Mouse (Mus musculus): ENCODE data around the gene Smcr8.
"Not testable (repeated sequence)": the region's sequence is repeated elsewhere in the genome, so short reads cannot be mapped to it uniquely, and the experiment has no call there.

DNA sequence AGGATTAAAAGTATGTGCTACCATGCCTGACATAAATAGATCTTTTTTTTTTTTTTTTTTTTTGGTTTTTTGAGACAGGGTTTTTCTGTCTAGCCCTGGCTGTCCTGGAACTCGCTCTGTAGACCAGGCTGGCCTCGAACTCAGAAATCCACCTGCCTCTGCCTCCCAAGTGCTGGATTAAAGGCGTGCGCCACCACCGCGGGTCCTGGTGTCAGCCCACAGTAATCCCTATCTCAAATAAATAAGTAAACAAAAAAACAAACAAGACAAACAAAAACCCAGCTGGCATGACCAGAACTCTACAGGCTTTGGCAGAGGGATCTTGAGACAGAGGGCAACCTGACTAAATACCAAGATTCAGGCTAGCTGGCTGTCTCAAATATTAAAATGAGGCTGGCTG, 34.3 kb downstream of the Smcr8 start, which contains the start of gene Shmt1:
- not testable (repeated sequence) for TF ChIP-seq POLR2A (IDR thresholded peaks at IDR 0.05; ENCODE audit: borderline replicate concordance, insufficient read depth, low read length); CTCF (IDR thresholded peaks at IDR 0.05; ENCODE audit: borderline replicate concordance, insufficient read depth, low read depth, low read length)

All from cerebellum, adult 2 months (tissue).